Mouse (Mus musculus): ENCODE results near the gene Lix1. TPM values are rescaled to one million over a fixed set of nuclear protein-coding genes. Genes with fewer than 3 reads are reported as not detected.

Lix1 gene
- polyA plus RNA-seq, 1 experiment from 2014 or later: 0.28 TPM

DNA sequence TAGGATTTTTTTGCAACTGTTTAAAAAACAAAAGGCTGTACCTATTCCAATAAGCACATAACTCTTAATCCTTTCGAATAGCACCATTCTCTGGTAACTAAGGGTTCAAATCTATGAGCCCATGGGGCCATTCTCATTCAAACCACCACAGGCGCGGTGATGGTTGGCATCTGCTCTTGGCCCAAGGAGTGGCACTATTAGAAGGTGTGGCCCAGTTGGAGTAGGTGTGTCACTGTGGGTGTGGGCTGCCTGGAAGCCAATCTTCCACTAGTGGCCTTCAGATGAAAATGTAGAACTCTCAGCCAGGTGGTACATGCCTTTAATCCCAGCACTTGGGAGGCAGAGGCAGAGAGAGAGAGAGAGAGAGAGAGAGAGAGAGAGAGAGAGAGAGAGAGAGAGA is 11.7 kb downstream of the Lix1 start:
- H3K27me3 ChIP-seq: no peaks in the 10 kb centered on the region
- no peaks in the 10 kb centered on the region for H3K9me3 ChIP-seq (replicated peaks)
- H3K4me1 ChIP-seq (replicated peaks): no peaks in the 10 kb centered on the region
- H3K9ac ChIP-seq: no peak overlapping the region
- WGBS (ENCODE audit: insufficient replicate concordance): 75% methylated on average over 3 of the region's 3 CpGs
- no peak overlapping the region for H3K27ac ChIP-seq (replicated peaks)
- H3K4me3 ChIP-seq (replicated peaks): no peak overlapping the region
- no peak for ATAC-seq (ENCODE audit: insufficient read depth)
- H3K36me3 ChIP-seq (replicated peaks): no peaks in the 10 kb centered on the region
- H3K4me2 ChIP-seq: no peak overlapping the region

- Histone ChIP-seq H3K4me1 (replicated peaks) (no peaks in the 10 kb centered on the region), H3K9me3 (replicated peaks) (no peaks in the 10 kb centered on the region), H3K9ac (no peak overlapping the region), H3K36me3 (replicated peaks) (no peaks in the 10 kb centered on the region), H3K27ac (replicated peaks) (no peak overlapping the region), H3K4me3 (replicated peaks) (no peak overlapping the region), H3K4me2 (no peak overlapping the region), H3K27me3 (no peaks in the 10 kb centered on the region)
- WGBS (ENCODE audit: insufficient replicate concordance): 29% methylated on average over 4 of the region's 4 CpGs
- no peak for ATAC-seq (ENCODE audit: insufficient read depth)
Observed at GRCm38 (mm10) chr17:17424609-17425307, 22.3 kb downstream of the Lix1 start.

GRCm38 (mm10) chr17:17425308-17425813 is 22.9 kb downstream of the Lix1 start:
- H3K4me1 ChIP-seq (replicated peaks): no peaks in the 10 kb centered on the region
- H3K27ac ChIP-seq (replicated peaks): no peak overlapping the region
- H3K4me2 ChIP-seq: no peak overlapping the region
- no peak overlapping the region for H3K4me3 ChIP-seq (replicated peaks)
- no peak overlapping the region for H3K9ac ChIP-seq
- no peaks in the 10 kb centered on the region for H3K36me3 ChIP-seq (replicated peaks)
- no peak for ATAC-seq (ENCODE audit: insufficient read depth)
- WGBS (ENCODE audit: insufficient replicate concordance): 45% methylated on average over 4 of the region's 4 CpGs
- H3K27me3 ChIP-seq: no peaks in the 10 kb centered on the region
- no peaks in the 10 kb centered on the region for H3K9me3 ChIP-seq (replicated peaks)

GRCm38 (mm10) chr17:17425906-17426305 is 23.4 kb downstream of the Lix1 start:
- H3K27ac ChIP-seq (replicated peaks): no peak overlapping the region
- H3K27me3 ChIP-seq: no peaks in the 10 kb centered on the region
- no peaks in the 10 kb centered on the region for H3K9me3 ChIP-seq (replicated peaks)
- H3K9ac ChIP-seq: no peak overlapping the region
- ATAC-seq (ENCODE audit: insufficient read depth): no peak
- whole genome bisulfite sequencing (ENCODE audit: insufficient replicate concordance): 50% methylated on average over 3 of the region's 3 CpGs
- no peak overlapping the region for H3K4me2 ChIP-seq
- H3K4me1 ChIP-seq (replicated peaks): no peaks in the 10 kb centered on the region
- no peaks in the 10 kb centered on the region for H3K36me3 ChIP-seq (replicated peaks)
- no peak overlapping the region for H3K4me3 ChIP-seq (replicated peaks)

- Histone ChIP-seq H3K4me3 (replicated peaks) (no peak overlapping the region), H3K9ac (no peak overlapping the region), H3K9me3 (replicated peaks) (no peaks in the 10 kb centered on the region), H3K27ac (replicated peaks) (no peak overlapping the region), H3K27me3 (no peaks in the 10 kb centered on the region), H3K36me3 (replicated peaks) (no peaks in the 10 kb centered on the region), H3K4me1 (replicated peaks) (no peaks in the 10 kb centered on the region), H3K4me2 (no peak overlapping the region)
- no peak for ATAC-seq (ENCODE audit: insufficient read depth)
- WGBS (ENCODE audit: insufficient replicate concordance): 54% methylated on average over 2 of the region's 2 CpGs
Observed at GRCm38 (mm10) chr17:17428888-17429287, 26.4 kb downstream of the Lix1 start.

- Histone ChIP-seq H3K9me3 (replicated peaks) (no peaks in the 10 kb centered on the region), H3K27me3 (no peaks in the 10 kb centered on the region), H3K9ac (no peak overlapping the region), H3K36me3 (replicated peaks) (no peaks in the 10 kb centered on the region), H3K27ac (replicated peaks) (no peak overlapping the region), H3K4me1 (replicated peaks) (no peaks in the 10 kb centered on the region), H3K4me3 (replicated peaks) (no peak overlapping the region), H3K4me2 (no peak overlapping the region)
- no peak for ATAC-seq (ENCODE audit: insufficient read depth)
- 63% methylated on average over 4 of the region's 4 CpGs for WGBS (ENCODE audit: insufficient replicate concordance)
Observed at GRCm38 (mm10) chr17:17433679-17434078, 31.2 kb downstream of the Lix1 start.

GRCm38 (mm10) chr17:17438576-17439191 is 36.2 kb downstream of the Lix1 start:
- ATAC-seq (ENCODE audit: insufficient read depth): no peak
- no peak overlapping the region for H3K4me3 ChIP-seq (replicated peaks)
- H3K9ac ChIP-seq: no peak overlapping the region
- no peaks in the 10 kb centered on the region for H3K36me3 ChIP-seq (replicated peaks)
- H3K27ac ChIP-seq (replicated peaks): no peak overlapping the region
- no peaks in the 10 kb centered on the region for H3K27me3 ChIP-seq
- no peaks in the 10 kb centered on the region for H3K9me3 ChIP-seq (replicated peaks)
- no peak overlapping the region for H3K4me2 ChIP-seq
- H3K4me1 ChIP-seq (replicated peaks): no peaks in the 10 kb centered on the region

DNA sequence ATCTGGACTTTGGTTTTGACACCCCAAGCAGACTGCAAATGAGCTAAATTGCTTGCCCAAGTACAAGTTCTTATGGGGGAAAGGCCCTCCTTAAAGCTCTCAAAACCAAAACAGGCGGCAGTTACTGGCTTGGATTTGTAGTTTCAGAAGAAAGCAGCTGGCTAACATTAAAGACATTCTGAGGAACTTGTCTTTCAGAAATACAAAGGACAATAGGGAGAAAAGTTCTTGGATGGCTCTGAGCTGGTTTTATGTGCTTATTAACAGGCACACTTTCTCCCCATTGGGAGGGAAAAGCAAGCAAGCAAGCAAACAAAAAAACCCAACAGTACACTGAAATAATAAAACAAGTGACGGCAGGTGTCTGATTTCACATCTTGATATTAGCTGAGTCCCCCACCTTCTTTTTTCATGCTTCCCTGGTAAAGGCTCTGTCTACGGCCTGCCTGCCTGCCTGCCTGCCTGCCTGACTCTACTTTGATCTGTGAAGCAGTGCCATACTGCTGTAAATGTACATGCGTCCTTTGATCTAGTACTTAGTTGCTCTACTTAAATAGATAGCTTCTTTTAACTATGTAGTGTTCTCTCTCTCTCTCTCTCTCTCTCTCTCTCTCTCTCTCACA is 39.5 kb downstream of the Lix1 start:
- ATAC-seq (ENCODE audit: insufficient read depth): no peak
- no peaks in the 10 kb centered on the region for H3K36me3 ChIP-seq (replicated peaks)
- no peaks in the 10 kb centered on the region for H3K9me3 ChIP-seq (replicated peaks)
- no peaks in the 10 kb centered on the region for H3K4me1 ChIP-seq (replicated peaks)
- H3K27ac ChIP-seq (replicated peaks): no peak overlapping the region
- no peak overlapping the region for H3K4me3 ChIP-seq (replicated peaks)
- H3K27me3 ChIP-seq: no peaks in the 10 kb centered on the region
- 62% methylated on average over 4 of the region's 4 CpGs for WGBS (ENCODE audit: insufficient replicate concordance)
- H3K4me2 ChIP-seq: no peak overlapping the region
- no peak overlapping the region for H3K9ac ChIP-seq

- Histone ChIP-seq H3K4me2 (no peak overlapping the region), H3K27me3 (0 out of 2 replicates have a peak, but pooled peaks cover 2% of the 10 kb centered on the region), H3K36me3 (replicated peaks) (no peaks in the 10 kb centered on the region), H3K4me3 (replicated peaks) (no peak overlapping the region), H3K27ac (replicated peaks) (no peak overlapping the region), H3K9ac (no peak overlapping the region), H3K9me3 (replicated peaks) (no peaks in the 10 kb centered on the region), H3K4me1 (replicated peaks) (no peaks in the 10 kb centered on the region)
- no peak for ATAC-seq (ENCODE audit: insufficient read depth)
- 44% methylated on average over 3 of the region's 3 CpGs for WGBS (ENCODE audit: insufficient replicate concordance)
Observed at GRCm38 (mm10) chr17:17444297-17444886, 41.9 kb downstream of the Lix1 start.

DNA sequence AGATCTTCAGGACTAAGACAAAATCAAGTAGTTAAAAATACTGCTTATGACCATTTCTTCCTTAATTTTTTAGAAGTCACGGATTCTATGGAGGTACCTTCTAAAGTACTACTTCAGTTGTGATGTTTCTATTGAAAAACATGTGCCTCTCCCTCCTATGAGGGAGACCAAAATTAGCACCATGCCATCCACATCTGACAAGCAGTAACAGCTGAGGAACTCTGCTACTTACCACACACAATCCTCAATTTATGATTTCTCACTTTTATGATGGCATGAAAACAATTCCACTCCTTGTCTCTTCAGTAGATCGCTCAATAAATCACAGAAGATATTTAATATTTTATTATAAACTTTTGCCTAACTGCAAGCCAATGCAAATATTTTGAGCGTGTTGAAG is 44.2 kb downstream of the Lix1 start:
- ATAC-seq (ENCODE audit: insufficient read depth): no peak
- 51% methylated on average over 3 of the region's 3 CpGs for WGBS (ENCODE audit: insufficient replicate concordance)
- no peaks in the 10 kb centered on the region for H3K4me1 ChIP-seq (replicated peaks)

GRCm38 (mm10) chr17:17447821-17448220 is 45.3 kb downstream of the Lix1 start:
- no peak overlapping the region for H3K27ac ChIP-seq (replicated peaks)
- H3K4me2 ChIP-seq: no peak overlapping the region
- no peaks in the 10 kb centered on the region for H3K4me1 ChIP-seq (replicated peaks)
- H3K4me3 ChIP-seq (replicated peaks): no peak overlapping the region
- H3K9ac ChIP-seq: no peak overlapping the region
- H3K27me3 ChIP-seq: 0 out of 2 replicates have a peak, but pooled peaks cover 4% of the 10 kb centered on the region
- H3K9me3 ChIP-seq (replicated peaks): no peaks in the 10 kb centered on the region
- no peak for ATAC-seq (ENCODE audit: insufficient read depth)
- no peaks in the 10 kb centered on the region for H3K36me3 ChIP-seq (replicated peaks)
- 53% methylated on average over 5 of the region's 5 CpGs for WGBS (ENCODE audit: insufficient replicate concordance)

More for the DNA sequence above, 44.2 kb downstream of the Lix1 start:
- Histone ChIP-seq H3K9me3 (replicated peaks) (no peaks in the 10 kb centered on the region), H3K36me3 (replicated peaks) (no peaks in the 10 kb centered on the region), H3K27ac (replicated peaks) (no peak overlapping the region), H3K27me3 (0 out of 2 replicates have a peak, but pooled peaks cover 4% of the 10 kb centered on the region), H3K4me2 (no peak overlapping the region), H3K9ac (no peak overlapping the region), H3K4me3 (replicated peaks) (no peak overlapping the region)
